In genomic region chr5:129586016-129586415, GRCm38 (mm10) we compare ENCODE assay signal across 8 mouse cellular contexts. TPM values are rescaled to one million over a fixed set of nuclear protein-coding genes. Genes with fewer than 3 reads are reported as not detected.
A peak's percentile ranks its signal among the peaks of the same experiment; 100 is the strongest.
DNase-seq lines count a peak whose midpoint lies in the region.

No protein-coding gene starts in this region.

- intact Hi-C loops in left cerebral cortex, postnatal 25 days (cut with DNase I), result no loop called here

- DNase-seq in adrenal gland, adult 18-20 months (ENCODE audit: low spot score in 2 of 2), result peak; percentile 86 to 88
- peak; percentile 87 to 92 for DNase-seq in cerebellum, postnatal 4 days (ENCODE audit: low spot score in 2 of 2)
- DNase-seq in gastrocnemius, postnatal 10 days, result peak; percentile 88
- peak; percentile 90 for DNase-seq in induced T-regulatory cell, adult 2 months (ENCODE audit: low read depth)
- peak; percentile 79 to 82 for DNase-seq in left cerebral cortex, postnatal 25 days (ENCODE audit: low spot score in 2 of 2)
- peak; percentile 90 for DNase-seq in mesoderm, embryonic 11.5 days (ENCODE audit: low read depth, low spot score)
- DNase-seq in right cerebral cortex, postnatal 4 days, result peak; percentile 94
- peak; percentile 61 for DNase-seq in yolk sac, embryonic 10.5 days (ENCODE audit: low spot score)

RNA-seq across cellular contexts. Expression of gene Mmp17, which starts 2.0 kb away (rescaled TPM):
- 1 to 10 TPM; 1.4 to 1.5 TPM for total RNA-seq in adrenal gland, adult 18-20 months (2021)
- total RNA-seq in gastrocnemius, postnatal 10 days (2021), result under 1 TPM; 0.80 to 0.95 TPM
- total RNA-seq in left cerebral cortex, postnatal 25 days (2021), result 100 to 1,000 TPM; 100 to 101 TPM

Comparison
In these comparisons a context has a peak if more than half of its experiments do, and no peak if none do; other contexts are left out.
1. Peak in every context shown above with its lines: DNase-seq.
2. RNA of gene Mmp17, which starts 2.0 kb away (total RNA-seq): 100 to 101 TPM in left cerebral cortex, postnatal 25 days; 1.4 to 1.5 TPM in adrenal gland, adult 18-20 months and 0.80 to 0.95 TPM in gastrocnemius, postnatal 10 days; every median in the first group is over 10 times any median in the second.